Mouse (Mus musculus): ENCODE data around the gene Foxk2. TPM values are rescaled to one million over a fixed set of nuclear protein-coding genes. Genes with fewer than 3 reads are reported as not detected.
A peak's percentile ranks its signal among the peaks of the same experiment; 100 is the strongest.
"Not testable (repeated sequence)": the region's sequence is repeated elsewhere in the genome, so short reads cannot be mapped to it uniquely, and the experiment has no call there.

The Foxk2 gene
- polyA plus RNA-seq, 1 experiment from 2014 or later, result 3.7 TPM

DNA sequence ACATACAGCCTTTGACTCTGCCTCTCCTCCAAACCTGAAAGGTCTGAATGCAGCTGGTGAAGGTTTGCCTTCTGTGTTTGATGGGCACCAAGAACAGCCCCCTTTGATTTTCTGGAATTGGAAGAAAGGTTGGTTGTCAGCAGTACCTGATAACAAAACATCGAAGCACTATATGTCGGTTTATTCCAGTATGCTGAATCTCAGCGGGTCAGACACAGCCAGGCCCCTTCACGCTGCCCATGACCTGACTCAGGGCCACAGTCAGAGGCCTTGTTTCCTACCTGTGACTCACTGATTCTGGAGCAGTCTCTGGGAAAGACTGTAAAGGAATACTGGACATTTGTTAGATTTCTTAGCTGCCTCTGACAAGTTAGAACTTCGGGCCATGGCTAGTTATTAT, 35.0 kb downstream of the Foxk2 start:
- H3K27ac ChIP-seq (ENCODE audit: low read depth, low read length), result no peak overlapping the region
- no peaks in the 10 kb centered on the region for H3K9me3 ChIP-seq (ENCODE audit: control insufficient read depth)
- no peak for ATAC-seq
- H3K36me3 ChIP-seq (ENCODE audit: control insufficient read depth, insufficient read depth), result peaks cover 61% of the 10 kb centered on the region
- no peaks in the 10 kb centered on the region for H3K4me1 ChIP-seq (replicated peaks; ENCODE audit: control insufficient read depth, insufficient read depth, low read length)
- TF ChIP-seq CTCF (IDR thresholded peaks at IDR 0.05; ENCODE audit: low read depth), result no peak
- no peak overlapping the region for H3K9ac ChIP-seq (ENCODE audit: low read depth, low read length)
- no peaks in the 10 kb centered on the region for H3K27me3 ChIP-seq (replicated peaks; ENCODE audit: control insufficient read depth, insufficient read depth, low read length)
- no peak overlapping the region for H3K4me3 ChIP-seq (ENCODE audit: low read depth, low read length)
- H3K4me2 ChIP-seq (replicated peaks; ENCODE audit: low read depth), result no peak overlapping the region
- 93% methylated on average over 5 of the region's 5 CpGs for WGBS

DNA sequence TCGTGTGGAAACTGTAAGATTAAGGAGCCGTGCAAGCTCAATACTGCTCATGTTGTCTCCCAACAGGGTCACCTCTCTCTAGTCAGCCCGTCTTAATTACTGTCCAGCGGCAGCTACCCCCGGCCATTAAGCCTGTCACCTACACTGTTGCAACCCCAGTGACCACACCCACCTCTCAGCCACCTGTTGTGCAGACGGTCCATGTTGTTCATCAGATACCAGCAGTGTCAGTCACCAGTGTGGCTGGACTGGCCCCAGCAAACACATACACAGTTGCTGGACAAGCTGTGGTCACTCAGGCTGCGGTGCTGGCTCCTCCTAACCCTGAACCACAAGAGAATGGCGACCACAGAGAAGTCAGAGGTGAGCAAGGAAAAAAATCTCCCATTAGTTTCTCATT, 38.7 kb downstream of the Foxk2 start:
- Histone ChIP-seq H3K27ac (ENCODE audit: low read depth, low read length) (no peak overlapping the region), H3K27me3 (replicated peaks; ENCODE audit: control insufficient read depth, insufficient read depth, low read length) (no peaks in the 10 kb centered on the region), H3K36me3 (ENCODE audit: control insufficient read depth, insufficient read depth) (peaks cover 64% of the 10 kb centered on the region), H3K9ac (ENCODE audit: low read depth, low read length) (no peak overlapping the region), H3K4me2 (replicated peaks; ENCODE audit: low read depth) (no peak overlapping the region), H3K4me3 (ENCODE audit: low read depth, low read length) (no peak overlapping the region), H3K4me1 (replicated peaks; ENCODE audit: control insufficient read depth, insufficient read depth, low read length) (no peaks in the 10 kb centered on the region), H3K9me3 (ENCODE audit: control insufficient read depth) (no peaks in the 10 kb centered on the region)
- 91% methylated on average over 8 of the region's 8 CpGs for WGBS
- no peak for TF ChIP-seq CTCF (IDR thresholded peaks at IDR 0.05; ENCODE audit: low read depth)
- ATAC-seq, result no peak

DNA sequence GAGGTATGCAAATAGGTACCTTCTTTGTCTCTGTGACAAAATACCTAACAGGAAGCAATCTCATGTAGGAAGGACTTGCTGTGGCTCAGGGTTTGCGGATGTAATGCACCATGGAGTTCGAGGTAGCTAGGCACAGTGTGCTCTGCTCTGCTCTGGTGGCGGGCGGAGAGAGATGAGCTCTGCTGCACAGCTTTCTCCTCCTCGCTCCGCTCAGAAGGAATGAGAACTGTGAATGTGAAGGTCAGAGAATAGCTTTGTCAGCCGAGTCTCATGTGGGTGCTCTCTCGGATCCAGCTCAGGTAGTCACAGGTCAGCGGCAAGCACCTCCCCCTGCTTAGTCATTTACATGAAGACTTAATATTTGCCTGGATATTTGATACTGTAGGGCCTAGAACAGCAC, 40.5 kb downstream of the Foxk2 start:
- WGBS, result 94% methylated on average over 9 of the region's 9 CpGs
- no peak for TF ChIP-seq CTCF (IDR thresholded peaks at IDR 0.05; ENCODE audit: low read depth)
- peaks cover 69% of the 10 kb centered on the region for H3K36me3 ChIP-seq (ENCODE audit: control insufficient read depth, insufficient read depth)

GRCm38 (mm10) chr11:121305371-121305770, 45.6 kb downstream of the Foxk2 start:
- no peak overlapping the region for H3K4me3 ChIP-seq (ENCODE audit: low read depth, low read length)
- no peak for ATAC-seq
- H3K9me3 ChIP-seq (ENCODE audit: control insufficient read depth), result no peaks in the 10 kb centered on the region
- no peak overlapping the region for H3K4me2 ChIP-seq (replicated peaks; ENCODE audit: low read depth)
- H3K27ac ChIP-seq (ENCODE audit: low read depth, low read length), result no peak overlapping the region
- peaks cover 76% of the 10 kb centered on the region for H3K36me3 ChIP-seq (ENCODE audit: control insufficient read depth, insufficient read depth)
- H3K27me3 ChIP-seq (replicated peaks; ENCODE audit: control insufficient read depth, insufficient read depth, low read length), result no peaks in the 10 kb centered on the region
- 92% methylated on average over 6 of the region's 6 CpGs for WGBS
- TF ChIP-seq CTCF (IDR thresholded peaks at IDR 0.05; ENCODE audit: low read depth), result no peak
- no peaks in the 10 kb centered on the region for H3K4me1 ChIP-seq (replicated peaks; ENCODE audit: control insufficient read depth, insufficient read depth, low read length)
- no peak overlapping the region for H3K9ac ChIP-seq (ENCODE audit: low read depth, low read length)

More for the DNA sequence above, 40.5 kb downstream of the Foxk2 start:
- no peaks in the 10 kb centered on the region for H3K4me1 ChIP-seq (replicated peaks; ENCODE audit: control insufficient read depth, insufficient read depth, low read length)
- H3K9me3 ChIP-seq (ENCODE audit: control insufficient read depth), result no peaks in the 10 kb centered on the region
- H3K4me2 ChIP-seq (replicated peaks; ENCODE audit: low read depth), result no peak overlapping the region
- no peaks in the 10 kb centered on the region for H3K27me3 ChIP-seq (replicated peaks; ENCODE audit: control insufficient read depth, insufficient read depth, low read length)
- no peak overlapping the region for H3K9ac ChIP-seq (ENCODE audit: low read depth, low read length)
- ATAC-seq, result no peak
- no peak overlapping the region for H3K4me3 ChIP-seq (ENCODE audit: low read depth, low read length)
- H3K27ac ChIP-seq (ENCODE audit: low read depth, low read length), result no peak overlapping the region

GRCm38 (mm10) chr11:121306608-121307007, 46.8 kb downstream of the Foxk2 start:
- ATAC-seq, result no peak
- Histone ChIP-seq H3K36me3 (ENCODE audit: control insufficient read depth, insufficient read depth) (peaks cover 74% of the 10 kb centered on the region), H3K27me3 (replicated peaks; ENCODE audit: control insufficient read depth, insufficient read depth, low read length) (no peaks in the 10 kb centered on the region), H3K9ac (ENCODE audit: low read depth, low read length) (no peak overlapping the region), H3K9me3 (ENCODE audit: control insufficient read depth) (no peaks in the 10 kb centered on the region), H3K4me1 (replicated peaks; ENCODE audit: control insufficient read depth, insufficient read depth, low read length) (no peaks in the 10 kb centered on the region), H3K27ac (ENCODE audit: low read depth, low read length) (no peak overlapping the region), H3K4me3 (ENCODE audit: low read depth, low read length) (no peak overlapping the region), H3K4me2 (replicated peaks; ENCODE audit: low read depth) (no peak overlapping the region)
- TF ChIP-seq CTCF (IDR thresholded peaks at IDR 0.05; ENCODE audit: low read depth), result no peak
- WGBS, result 98% methylated on average over 8 of the region's 8 CpGs

- H3K9me3 ChIP-seq (ENCODE audit: control insufficient read depth); H3K4me2 ChIP-seq (replicated peaks; ENCODE audit: low read depth); H3K27ac ChIP-seq (ENCODE audit: low read depth, low read length); H3K4me1 ChIP-seq (replicated peaks; ENCODE audit: control insufficient read depth, insufficient read depth, low read length); H3K4me3 ChIP-seq (ENCODE audit: low read depth, low read length); ATAC-seq; H3K9ac ChIP-seq (ENCODE audit: low read depth, low read length); H3K27me3 ChIP-seq (replicated peaks; ENCODE audit: control insufficient read depth, insufficient read depth, low read length): not testable (repeated sequence)
- WGBS, result 86% methylated on average over 6 of the region's 6 CpGs
- H3K36me3 ChIP-seq (ENCODE audit: control insufficient read depth, insufficient read depth), result peaks cover 68% of the 10 kb centered on the region
Observed at GRCm38 (mm10) chr11:121307712-121308111, 47.9 kb downstream of the Foxk2 start.

- peak overlapping the region; percentile 41 for H3K27ac ChIP-seq (ENCODE audit: low read depth, low read length)
- TF ChIP-seq CTCF (IDR thresholded peaks at IDR 0.05; ENCODE audit: low read depth), result no peak
- no peaks in the 10 kb centered on the region for H3K27me3 ChIP-seq (replicated peaks; ENCODE audit: control insufficient read depth, insufficient read depth, low read length)
- no peaks in the 10 kb centered on the region for H3K9me3 ChIP-seq (ENCODE audit: control insufficient read depth)
- H3K36me3 ChIP-seq (ENCODE audit: control insufficient read depth, insufficient read depth), result peaks cover 40% of the 10 kb centered on the region
- H3K4me3 ChIP-seq (ENCODE audit: low read depth, low read length), result no peak overlapping the region
- no peaks in the 10 kb centered on the region for H3K4me1 ChIP-seq (replicated peaks; ENCODE audit: control insufficient read depth, insufficient read depth, low read length)
- no peak overlapping the region for H3K9ac ChIP-seq (ENCODE audit: low read depth, low read length)
- 55% methylated on average over 1 of the region's 1 CpGs for WGBS
- ATAC-seq, result peak; percentile 78
- H3K4me2 ChIP-seq (replicated peaks; ENCODE audit: low read depth), result no peak overlapping the region
Observed at GRCm38 (mm10) chr11:121326034-121326433, 66.2 kb downstream of the Foxk2 start.
